Mouse (Mus musculus): ENCODE results near the gene Dpp7. TPM values are rescaled to one million over a fixed set of nuclear protein-coding genes. Genes with fewer than 3 reads are reported as not detected.
A peak's percentile ranks its signal among the peaks of the same experiment; 100 is the strongest.

The Dpp7 gene
- polyA plus RNA-seq, 1 experiment from 2014 or later: 107 TPM

DNA sequence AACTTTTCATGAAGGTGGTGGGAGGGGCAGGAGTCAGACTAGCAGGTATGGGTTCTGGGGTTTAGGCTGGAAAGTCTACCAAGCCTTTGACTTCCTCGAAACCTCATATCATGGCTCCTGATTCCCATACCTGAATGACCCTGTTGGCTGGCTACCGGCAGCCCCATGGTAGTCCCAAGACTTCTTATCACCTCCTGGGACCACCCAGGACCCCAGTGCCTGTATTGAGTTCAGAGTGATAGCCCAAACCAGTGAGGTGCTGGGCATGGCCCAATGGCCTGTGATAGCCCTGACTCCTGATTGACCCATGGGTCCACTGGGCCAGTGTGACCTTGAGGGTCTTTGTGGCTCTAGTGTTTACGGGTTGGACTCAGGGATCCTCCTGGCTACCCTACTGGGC is 5.5 kb downstream of the Dpp7 start:
- whole genome bisulfite sequencing (ENCODE audit: missing documents): 98% methylated on average over 3 of the region's 3 CpGs
- H3K36me3 ChIP-seq (ENCODE audit: inconsistent target): peaks cover 81% of the 10 kb centered on the region
- peaks cover 31% of the 10 kb centered on the region for H3K79me2 ChIP-seq (ENCODE audit: inconsistent target)
- H3K4me3 ChIP-seq (ENCODE audit: inconsistent target): no peak overlapping the region
- no peak overlapping the region for H3K27ac ChIP-seq

DNA sequence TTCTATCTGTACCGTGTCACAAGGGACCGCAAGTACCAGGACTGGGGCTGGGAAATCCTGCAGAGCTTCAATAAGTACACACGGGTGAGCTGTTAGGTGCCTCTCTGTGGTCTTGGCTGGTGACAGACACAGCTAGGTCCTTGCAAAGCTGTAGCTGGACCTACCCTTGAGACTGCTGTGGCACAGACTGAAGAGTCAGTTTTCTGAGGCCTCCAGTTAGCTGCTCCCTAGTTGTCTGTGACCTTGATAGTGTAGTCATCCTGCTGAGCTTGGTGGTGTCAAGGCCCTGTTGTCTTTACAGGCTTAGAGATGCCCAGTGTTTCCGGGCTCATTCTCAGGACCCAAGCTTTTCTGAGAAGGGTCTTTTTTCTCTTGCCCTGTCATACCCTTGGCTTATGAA is 6.7 kb downstream of the Dpp7 start:
- WGBS (ENCODE audit: missing documents): 95% methylated on average over 4 of the region's 4 CpGs
- peaks cover 19% of the 10 kb centered on the region for H3K79me2 ChIP-seq (ENCODE audit: inconsistent target)
- H3K36me3 ChIP-seq (ENCODE audit: inconsistent target): peaks cover 90% of the 10 kb centered on the region

DNA sequence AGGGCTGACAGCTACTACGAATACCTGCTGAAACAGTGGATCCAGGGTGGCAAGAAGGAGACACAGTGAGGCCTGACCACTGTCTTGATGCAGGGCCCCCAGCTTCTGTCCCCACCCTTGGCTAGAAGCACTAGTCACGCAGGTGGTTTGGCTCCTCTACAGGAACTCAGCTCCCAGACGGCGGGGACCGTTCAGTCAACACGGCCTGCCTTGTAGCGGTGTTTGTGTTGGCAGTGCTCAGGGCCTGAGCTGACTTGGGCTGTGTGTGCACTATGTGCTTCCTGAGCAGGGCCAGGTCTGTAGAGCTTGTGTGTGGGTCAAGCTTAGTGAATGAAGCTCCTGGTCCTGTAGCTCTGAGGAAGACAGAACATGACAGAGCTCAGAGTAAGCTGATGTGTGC is 8.0 kb downstream of the Dpp7 start:
- H3K36me3 ChIP-seq (ENCODE audit: inconsistent target): peaks cover 91% of the 10 kb centered on the region
- H3K79me2 ChIP-seq (ENCODE audit: inconsistent target): peaks cover 6% of the 10 kb centered on the region; the same call in 1 of the 2 replicates
- WGBS (ENCODE audit: missing documents): 85% methylated on average over 7 of the region's 7 CpGs
- H3K27ac ChIP-seq: no peak overlapping the region
- no peak overlapping the region for H3K4me3 ChIP-seq (ENCODE audit: inconsistent target)

More for the DNA sequence above, 6.7 kb downstream of the Dpp7 start:
- no peak overlapping the region for H3K4me3 ChIP-seq (ENCODE audit: inconsistent target)
- no peak overlapping the region for H3K27ac ChIP-seq

DNA sequence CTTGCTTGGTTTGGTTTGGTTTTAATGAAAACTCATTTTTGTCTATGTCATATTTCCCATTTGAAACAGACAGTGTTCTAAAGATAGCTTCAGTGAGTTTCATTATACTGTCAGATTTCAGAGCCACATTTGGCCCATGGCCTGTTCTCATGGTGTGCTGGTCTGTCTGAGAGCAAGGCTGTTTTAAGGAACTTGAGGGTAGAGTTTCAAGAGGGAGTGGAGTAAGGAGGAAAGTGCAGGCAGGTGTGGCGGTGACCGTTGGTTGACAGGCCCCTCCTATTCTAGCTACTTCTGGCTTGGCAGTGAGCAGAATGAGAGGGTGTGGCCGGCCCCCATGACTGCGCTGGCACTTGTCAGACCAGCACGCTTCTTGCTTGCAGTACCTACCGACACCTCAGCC is 17.9 kb downstream of the Dpp7 start:
- Histone ChIP-seq H3K36me3 (ENCODE audit: inconsistent target) (peaks cover 54% of the 10 kb centered on the region), H3K4me3 (ENCODE audit: inconsistent target) (no peak overlapping the region), H3K27ac (no peak overlapping the region), H3K79me2 (ENCODE audit: inconsistent target) (peaks cover 17% of the 10 kb centered on the region)
- 33% methylated on average over 6 of the region's 6 CpGs for WGBS (ENCODE audit: missing documents)

DNA sequence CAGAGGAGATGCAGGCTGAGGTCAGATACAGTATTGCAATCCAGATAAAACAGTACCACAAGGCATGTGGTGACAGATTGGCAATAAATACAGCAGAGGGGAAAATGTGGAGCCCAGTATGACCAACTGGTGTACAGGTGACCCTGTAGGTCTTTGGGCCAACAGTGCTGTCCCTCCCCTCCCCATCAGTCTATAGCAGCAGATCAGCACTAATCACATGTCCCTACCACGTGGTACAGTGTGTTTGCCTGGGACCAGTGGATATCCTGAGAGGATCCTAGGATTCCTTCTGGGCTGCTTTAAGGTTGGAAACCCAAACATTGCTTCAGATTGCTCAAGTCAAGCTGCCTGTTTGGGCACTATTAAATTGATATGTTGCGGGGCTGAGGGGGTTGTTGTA is 22.6 kb downstream of the Dpp7 start:
- WGBS (ENCODE audit: missing documents): 88% methylated on average over 2 of the region's 2 CpGs

DNA sequence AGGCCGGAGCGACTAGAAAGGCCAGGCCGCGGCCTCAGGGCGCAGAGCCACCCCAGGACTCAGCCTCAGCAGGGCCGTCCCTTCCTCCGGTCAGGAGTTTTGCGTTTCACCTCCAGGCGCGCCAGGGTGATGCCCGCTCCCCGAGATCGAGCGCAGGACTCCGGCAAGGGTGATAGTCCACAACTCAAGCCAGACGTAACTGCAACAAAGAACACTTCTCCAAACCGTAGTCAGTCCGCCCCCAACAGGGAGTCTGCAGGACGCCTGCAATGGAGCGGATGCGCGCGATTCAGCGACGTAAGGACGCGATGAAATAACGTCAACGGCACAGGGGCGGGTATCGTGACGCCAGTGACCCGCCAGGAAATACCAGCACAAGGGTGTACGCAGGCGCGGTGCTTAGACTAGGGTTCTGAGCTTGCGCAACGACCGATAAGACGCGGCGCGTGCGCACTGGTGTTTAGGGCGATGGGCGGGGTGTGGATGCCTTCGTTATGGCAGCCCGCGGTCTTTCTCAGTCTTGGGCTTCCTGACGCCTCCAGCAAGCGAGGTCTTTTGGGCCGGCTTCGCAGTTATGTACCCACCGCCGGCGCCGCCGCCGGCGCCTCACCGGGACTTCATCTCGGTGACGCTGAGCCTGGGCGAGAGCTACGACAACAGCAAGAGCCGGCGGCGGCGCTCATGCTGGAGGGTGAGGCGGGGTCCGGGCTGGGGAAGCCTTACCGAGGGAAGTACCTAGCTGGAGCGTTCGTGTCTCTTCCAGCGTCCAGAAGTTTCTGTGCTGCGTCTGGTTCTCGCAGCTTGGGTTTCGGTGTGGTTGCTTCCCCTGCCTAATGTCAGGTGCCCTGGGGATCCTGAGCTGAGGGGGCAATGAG is 23.6 kb downstream of the Dpp7 start, which contains the start of gene Man1b1:
Gene Man1b1, plus strand, starts transcription at position 53 of the 875 bp plus-strand sequence.
- H3K36me3 ChIP-seq (ENCODE audit: inconsistent target): peaks cover 32% of the 10 kb centered on the region; the same call in 1 of the 2 replicates
- H3K27ac ChIP-seq: peak within 1 kb of the TSS; percentile 49
- peaks cover 23% of the 10 kb centered on the region for H3K79me2 ChIP-seq (ENCODE audit: inconsistent target)
- under 1% methylated on average over 78 of the region's 78 CpGs for WGBS (ENCODE audit: missing documents)
- peak within 1 kb of the TSS; percentile 94 for H3K4me3 ChIP-seq (ENCODE audit: inconsistent target)

More for the DNA sequence above, 22.6 kb downstream of the Dpp7 start:
- H3K36me3 ChIP-seq (ENCODE audit: inconsistent target): peaks cover 41% of the 10 kb centered on the region; the same call in 1 of the 2 replicates
- H3K27ac ChIP-seq: no peak overlapping the region
- H3K79me2 ChIP-seq (ENCODE audit: inconsistent target): peaks cover 23% of the 10 kb centered on the region
- peak overlapping the region; percentile 94 for H3K4me3 ChIP-seq (ENCODE audit: inconsistent target)

DNA sequence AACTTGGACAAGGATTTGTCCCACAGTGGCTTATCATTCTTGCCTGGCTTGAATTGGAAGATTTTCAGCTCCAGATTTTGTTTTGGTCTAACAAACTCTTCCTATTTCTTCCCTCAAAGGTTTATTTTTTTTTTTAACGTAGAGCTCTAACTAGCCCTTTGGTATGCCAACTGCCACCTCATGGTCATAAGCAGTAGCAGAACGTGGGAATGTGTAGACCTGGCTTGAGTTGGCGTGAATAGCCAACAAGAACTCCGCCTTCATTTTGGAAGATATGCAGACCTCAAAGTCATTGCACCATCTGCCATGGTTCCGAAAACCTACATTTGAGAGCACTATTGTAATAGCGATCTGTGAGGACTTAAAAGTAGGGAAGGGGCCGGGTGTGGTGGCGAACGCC is 24.7 kb downstream of the Dpp7 start:
- H3K4me3 ChIP-seq (ENCODE audit: inconsistent target): peak overlapping the region; percentile 94
- peaks cover 23% of the 10 kb centered on the region for H3K79me2 ChIP-seq (ENCODE audit: inconsistent target)
- WGBS (ENCODE audit: missing documents): 47% methylated on average over 8 of the region's 9 CpGs
- 0 out of 2 replicates have a peak overlapping the region, but pooled peaks have one; percentile 49 for H3K27ac ChIP-seq
- H3K36me3 ChIP-seq (ENCODE audit: inconsistent target): peaks cover 22% of the 10 kb centered on the region; the same call in 1 of the 2 replicates

DNA sequence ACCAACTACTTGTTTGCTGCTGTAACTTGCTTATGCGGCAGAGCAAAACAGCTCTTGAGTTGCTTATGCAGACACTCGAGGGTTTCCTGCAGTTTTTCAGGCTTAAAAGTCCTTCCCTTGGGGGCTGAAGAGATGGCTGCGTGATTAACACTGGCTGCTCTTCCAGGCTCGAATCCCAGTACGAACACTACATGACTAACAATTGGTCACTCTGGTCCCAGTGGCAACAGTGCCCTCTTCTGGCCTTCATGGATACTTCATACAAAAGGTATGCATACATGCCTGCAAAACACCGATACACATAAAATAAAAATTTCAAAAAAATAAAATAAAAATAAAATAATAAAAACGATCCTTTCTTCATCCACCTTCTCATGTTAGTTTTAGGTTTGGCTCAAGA is 27.7 kb downstream of the Dpp7 start:
- Histone ChIP-seq H3K27ac (no peak overlapping the region), H3K36me3 (ENCODE audit: inconsistent target) (no peaks in the 10 kb centered on the region), H3K79me2 (ENCODE audit: inconsistent target) (peaks cover 7% of the 10 kb centered on the region), H3K4me3 (ENCODE audit: inconsistent target) (no peak overlapping the region)
- WGBS (ENCODE audit: missing documents): 54% methylated on average over 7 of the region's 7 CpGs

DNA sequence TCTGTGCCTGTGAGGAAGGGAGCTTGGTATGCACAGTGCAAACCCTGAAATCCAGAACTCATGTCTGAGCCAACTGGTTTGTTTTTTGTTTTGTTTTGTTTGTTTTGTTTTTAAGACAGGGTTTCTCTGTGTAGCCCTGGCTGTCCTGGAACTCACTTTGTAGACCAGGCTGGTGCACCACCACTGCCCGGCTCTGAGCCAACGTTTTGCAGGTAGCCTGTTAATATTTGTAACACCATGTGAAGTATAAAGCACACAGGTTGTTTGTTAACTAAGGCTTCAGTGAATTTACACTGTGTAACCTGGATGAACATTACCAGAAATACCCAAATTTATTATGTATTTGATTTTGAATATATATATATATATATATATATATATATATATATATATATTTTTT is 30.1 kb downstream of the Dpp7 start:
- 67% methylated on average over 2 of the region's 2 CpGs for WGBS (ENCODE audit: missing documents)
- Histone ChIP-seq H3K4me3 (ENCODE audit: inconsistent target) (no peak overlapping the region), H3K36me3 (ENCODE audit: inconsistent target) (no peaks in the 10 kb centered on the region), H3K27ac (no peak overlapping the region), H3K79me2 (ENCODE audit: inconsistent target) (no peaks in the 10 kb centered on the region)

DNA sequence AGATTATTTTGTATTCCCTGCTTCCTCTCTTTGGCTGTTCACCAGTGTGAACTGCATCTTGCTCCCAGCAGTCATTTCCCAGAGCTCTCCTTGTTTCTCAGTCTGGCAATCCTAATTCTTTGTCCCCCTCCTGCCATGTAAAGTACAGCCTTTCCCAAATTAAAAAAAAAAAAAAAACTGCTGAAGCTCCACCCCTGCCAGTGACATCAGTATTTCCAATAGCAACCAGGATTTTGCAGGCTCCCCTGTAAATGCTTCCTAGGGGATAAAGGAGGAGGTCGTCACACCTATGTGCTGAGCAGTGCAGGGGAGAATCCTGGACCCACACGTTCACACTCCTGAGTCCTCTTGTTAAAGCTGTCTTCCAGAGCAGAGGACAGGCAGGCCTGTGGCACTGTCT is 36.1 kb downstream of the Dpp7 start:
- Histone ChIP-seq H3K27ac (no peak overlapping the region), H3K36me3 (ENCODE audit: inconsistent target) (no peaks in the 10 kb centered on the region), H3K4me3 (ENCODE audit: inconsistent target) (no peak overlapping the region), H3K79me2 (ENCODE audit: inconsistent target) (no peaks in the 10 kb centered on the region)
- 39% methylated on average over 2 of the region's 2 CpGs for WGBS (ENCODE audit: missing documents)

DNA sequence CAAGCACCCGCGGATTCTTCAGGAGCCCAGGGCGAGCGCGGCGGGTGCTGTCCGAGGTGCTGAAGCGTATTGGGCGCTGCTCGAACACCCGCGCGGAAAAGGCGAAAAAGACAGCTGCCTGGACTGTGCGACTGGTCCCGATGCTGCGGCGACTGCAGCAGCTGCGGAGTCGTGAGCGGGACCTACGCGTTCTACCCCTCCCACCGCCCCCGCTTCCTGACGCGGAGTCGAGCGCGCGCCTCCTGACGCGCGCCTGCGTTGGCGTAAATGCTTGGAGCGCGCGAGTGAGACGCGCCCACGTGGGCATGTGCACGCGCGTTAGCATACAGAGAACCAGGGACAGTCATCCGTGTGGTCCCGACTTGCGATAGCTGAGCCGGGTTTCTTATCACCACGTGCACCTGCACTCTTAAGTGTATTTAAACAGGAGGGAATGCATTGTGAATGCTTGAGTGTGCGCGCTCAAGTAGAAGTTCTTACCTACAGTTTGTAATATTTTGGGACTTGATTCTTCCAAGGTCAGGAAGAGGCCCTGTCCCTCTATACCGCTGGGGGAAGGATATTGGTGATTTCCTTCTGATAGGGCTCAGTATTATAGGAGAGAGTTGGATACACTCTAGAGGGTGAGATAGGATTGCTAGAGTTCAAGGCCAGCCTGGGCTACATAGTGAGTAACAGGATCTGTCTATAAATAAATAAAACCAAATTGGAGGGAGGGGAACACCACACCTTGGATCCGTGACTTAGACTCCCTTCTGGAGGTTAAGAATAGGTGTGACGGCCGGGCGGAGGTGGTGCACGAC is 37.0 kb downstream of the Dpp7 start, which contains the start of gene Grin1:
Gene Grin1, minus strand, starts transcription at position 217 of the 803 bp plus-strand sequence.
- 10% methylated on average over 57 of the region's 58 CpGs for WGBS (ENCODE audit: missing documents)
- H3K27ac ChIP-seq: no peak within 1 kb of the TSS
- H3K79me2 ChIP-seq (ENCODE audit: inconsistent target): no peaks in the 10 kb centered on the region
- no peak within 1 kb of the TSS for H3K4me3 ChIP-seq (ENCODE audit: inconsistent target)
- no peaks in the 10 kb centered on the region for H3K36me3 ChIP-seq (ENCODE audit: inconsistent target)

DNA sequence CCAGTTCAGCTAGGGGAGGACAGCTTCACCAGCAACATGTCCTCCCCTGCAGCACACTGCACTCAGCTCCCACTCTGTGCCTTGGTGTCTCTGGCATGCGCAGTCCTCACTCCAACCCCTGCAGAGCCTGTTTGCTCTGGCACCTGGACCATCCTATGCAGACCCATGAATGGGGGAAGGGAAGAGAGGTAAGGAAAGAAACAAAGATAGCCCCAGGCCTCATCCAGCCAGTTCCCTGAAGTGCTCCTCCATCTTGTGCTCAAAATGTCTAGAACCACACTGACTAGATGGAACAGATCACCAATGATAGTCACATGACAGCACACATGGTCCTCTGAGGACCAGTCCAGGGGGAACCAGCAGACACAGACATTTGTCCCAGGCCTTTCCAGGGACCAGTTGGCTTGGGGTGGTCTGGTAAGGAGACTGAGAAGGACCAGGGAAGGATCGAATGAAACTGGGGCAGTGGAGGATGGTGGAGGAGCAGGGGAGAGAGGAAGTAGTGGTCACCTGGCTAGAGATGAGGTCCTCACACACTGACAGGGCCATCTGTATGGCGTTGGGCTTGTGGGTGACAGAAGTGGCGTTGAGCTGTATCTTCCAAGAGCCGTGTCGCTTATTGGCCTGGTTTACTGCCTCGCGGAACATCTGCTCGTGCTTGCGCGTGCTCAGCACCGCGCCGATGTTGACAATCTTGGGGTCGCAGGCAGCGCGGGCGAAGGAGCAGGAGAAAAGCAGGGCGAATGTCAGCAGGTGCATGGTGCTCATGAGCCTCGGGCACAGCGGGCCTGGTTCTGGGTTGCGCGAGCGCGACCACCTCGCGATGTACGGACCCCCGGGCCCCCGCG is 37.8 kb downstream of the Dpp7 start:
- Histone ChIP-seq H3K4me3 (ENCODE audit: inconsistent target) (no peak overlapping the region), H3K27ac (no peak overlapping the region), H3K36me3 (ENCODE audit: inconsistent target) (no peaks in the 10 kb centered on the region), H3K79me2 (ENCODE audit: inconsistent target) (no peaks in the 10 kb centered on the region)
- 11% methylated on average over 31 of the region's 31 CpGs for WGBS (ENCODE audit: missing documents)

DNA sequence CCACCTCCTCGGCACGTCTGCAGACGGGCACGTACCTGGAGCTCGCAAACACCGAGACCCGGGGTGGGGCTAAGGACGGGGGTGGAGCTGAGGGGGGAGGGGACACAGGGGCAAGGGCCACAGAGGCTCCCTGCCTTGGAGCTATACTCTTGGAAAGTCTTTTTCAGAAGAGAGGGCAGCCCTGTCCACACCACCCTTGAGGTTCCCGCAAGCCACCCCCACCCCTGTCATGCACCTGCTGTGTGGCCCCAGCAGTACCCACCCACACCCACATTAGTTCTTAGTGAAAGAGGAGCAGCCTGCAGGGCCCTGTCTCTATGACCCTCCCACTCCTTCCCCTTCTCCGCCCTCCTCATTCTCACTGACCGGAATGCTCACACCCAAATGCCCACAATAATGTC is 44.7 kb downstream of the Dpp7 start:
- no peaks in the 10 kb centered on the region for H3K36me3 ChIP-seq (ENCODE audit: inconsistent target)
- H3K27ac ChIP-seq: no peak overlapping the region
- no peaks in the 10 kb centered on the region for H3K79me2 ChIP-seq (ENCODE audit: inconsistent target)
- H3K4me3 ChIP-seq (ENCODE audit: inconsistent target): no peak overlapping the region
- WGBS (ENCODE audit: missing documents): 8% methylated on average over 10 of the region's 11 CpGs

DNA sequence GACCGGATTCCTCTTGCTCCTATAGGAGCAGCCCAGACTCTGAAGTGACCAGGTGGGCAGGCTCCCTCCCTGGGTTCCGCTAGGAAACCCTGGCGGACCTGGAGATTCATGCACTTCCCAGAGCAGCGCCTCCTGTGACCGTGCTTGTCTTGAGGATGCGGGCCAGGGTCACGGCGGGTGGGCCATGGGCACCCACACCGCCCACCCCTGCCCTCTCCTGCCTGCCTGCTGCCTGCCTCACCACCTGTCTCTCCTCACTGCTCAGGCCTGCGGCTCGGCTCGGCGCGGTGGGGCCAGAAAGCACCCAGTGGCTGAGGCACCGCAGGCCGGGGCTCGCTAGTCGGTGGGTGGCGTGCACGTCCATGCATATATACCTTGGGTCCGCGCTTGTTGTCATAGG is 45.2 kb downstream of the Dpp7 start:
- WGBS (ENCODE audit: missing documents): 4% methylated on average over 19 of the region's 22 CpGs
- Histone ChIP-seq H3K36me3 (ENCODE audit: inconsistent target) (no peaks in the 10 kb centered on the region), H3K4me3 (ENCODE audit: inconsistent target) (no peak overlapping the region), H3K79me2 (ENCODE audit: inconsistent target) (no peaks in the 10 kb centered on the region), H3K27ac (no peak overlapping the region)
